Mouse (Mus musculus) myocyte (in vitro differentiated cells): ENCODE data around the gene Megf6. TPM values are rescaled to one million over a fixed set of nuclear protein-coding genes. Genes with fewer than 3 reads are reported as not detected.

Experiments
- H3K27me3 ChIP-seq: one replicate; pipeline ENCODE4 v1.6.1; 2011; ENCODE audit not compliant: control insufficient read depth, insufficient read depth, insufficient read length
- H3K36me3 ChIP-seq: one replicate; pipeline ENCODE4 v1.6.1; 2011; ENCODE audit not compliant: control insufficient read depth, insufficient read depth
- H3K4me2 ChIP-seq: one replicate; pipeline ENCODE4 v1.6.1; 2011; ENCODE audit warnings: low read depth, control low read depth
- H3K4me3 ChIP-seq: one replicate; pipeline ENCODE4 v1.5.1; 2011; ENCODE audit warnings: mild to moderate bottlenecking, control low read depth, moderate library complexity
- H3K79me2 ChIP-seq: one replicate; pipeline ENCODE4 v1.6.1; 2011; ENCODE audit not compliant: control insufficient read depth, insufficient read depth
- H3ac ChIP-seq: one replicate; pipeline ENCODE4 v1.6.1; 2011; ENCODE audit not compliant: control insufficient read depth, insufficient read length
- CEBPB ChIP-seq: IDR thresholded peaks from 2 replicates; pipeline ENCODE4 v1.6.1; 2011; ENCODE audit warnings: mild to moderate bottlenecking, moderate library complexity; ENCODE audit not compliant: poor library complexity, insufficient read depth, severe bottlenecking
- E2F4 ChIP-seq: IDR thresholded peaks from one replicate; pipeline ENCODE4 v1.6.1; 2011; ENCODE audit warnings: mild to moderate bottlenecking, control low read depth, moderate library complexity; ENCODE audit not compliant: insufficient read depth
- MAX ChIP-seq: IDR thresholded peaks from one replicate; pipeline ENCODE4 v1.6.1; 2011; ENCODE audit warnings: low read depth, mild to moderate bottlenecking, control low read depth
- MYOD1 ChIP-seq, 3 experiments: IDR thresholded peaks; one replicate each; pipeline ENCODE4 v1.6.1; 2011; ENCODE audit warnings: control low read depth in 2 of 3, low read depth in 2 of 3, mild to moderate bottlenecking in 2 of 3, moderate library complexity in 1 of 3; ENCODE audit not compliant: insufficient read length in 2 of 3, control insufficient read depth in 1 of 3
- MYOG ChIP-seq, 3 experiments: IDR thresholded peaks; one replicate each; pipeline ENCODE4 v1.6.1; 2011; ENCODE audit warnings: control low read depth in 2 of 3, low read depth in 2 of 3, mild to moderate bottlenecking in 2 of 3; ENCODE audit not compliant: insufficient read length in 2 of 3, control insufficient read depth in 1 of 3, insufficient read depth in 1 of 3
- POLR2A ChIP-seq: IDR thresholded peaks from one replicate; pipeline ENCODE4 v1.6.1; 2011; ENCODE audit warnings: low read depth, mild to moderate bottlenecking, control low read depth, moderate library complexity; ENCODE audit not compliant: insufficient read length
- POLR2AphosphoS2 ChIP-seq: IDR thresholded peaks from one replicate; pipeline ENCODE4 v1.6.1; 2011; ENCODE audit warnings: low read depth, control low read depth; ENCODE audit not compliant: insufficient read length
- REST ChIP-seq: IDR thresholded peaks from one replicate; pipeline ENCODE4 v1.6.1; 2011; ENCODE audit warnings: mild to moderate bottlenecking, control low read depth, moderate library complexity; ENCODE audit not compliant: insufficient read depth, insufficient read length
- SRF ChIP-seq: IDR thresholded peaks from one replicate; pipeline ENCODE4 v1.6.1; 2011; ENCODE audit warnings: low read depth; ENCODE audit not compliant: control insufficient read depth, insufficient read length
- TCF12 ChIP-seq: IDR thresholded peaks from one replicate; pipeline ENCODE4 v1.6.1; 2011; ENCODE audit warnings: mild to moderate bottlenecking, control low read depth; ENCODE audit not compliant: poor library complexity, insufficient read depth, severe bottlenecking
- TCF3 ChIP-seq: IDR thresholded peaks from one replicate; pipeline ENCODE4 v1.6.1; 2011; ENCODE audit warnings: low read depth, control low read depth; ENCODE audit not compliant: insufficient read length
- USF1 ChIP-seq: IDR thresholded peaks from one replicate; pipeline ENCODE4 v1.6.1; 2011; ENCODE audit warnings: low read depth, mild to moderate bottlenecking, control low read depth, moderate library complexity
- polyA plus RNA-seq: library from polyadenylated mRNA; unstranded; fragments of >200 nt; fragmentation: generic; extraction: Trizol; gene quantifications from one replicate; pipeline ENCODE4 v1.2.1, GENCODE M21; 2012; ENCODE audit warnings: missing spikeins

The Megf6 gene
- polyA plus RNA-seq, 1 experiment, result not detected

GRCm38 (mm10) chr4:154163296-154163695 lies 7.2 kb upstream of the Megf6 start:
- no peaks in the 10 kb centered on the region for H3K36me3 ChIP-seq
- no peaks in the 10 kb centered on the region for H3K79me2 ChIP-seq
- no peak overlapping the region for H3K4me3 ChIP-seq
- no peak overlapping the region for H3ac ChIP-seq
- H3K27me3 ChIP-seq, result no peaks in the 10 kb centered on the region
- no peak overlapping the region for H3K4me2 ChIP-seq
- no peak for TF ChIP-seq POLR2AphosphoS2
- no peak for TF ChIP-seq CEBPB
- no peak for TF ChIP-seq POLR2A
- TF ChIP-seq TCF12, result no peak
- no peak for TF ChIP-seq MYOD1 (IDR thresholded peaks at IDR 0.05; ENCODE audit: control insufficient read depth in 1 of 3, insufficient read length in 2 of 3, low read depth in 2 of 3)
- no peak for TF ChIP-seq SRF
- TF ChIP-seq TCF3, result no peak
- no peak for TF ChIP-seq REST
- TF ChIP-seq USF1, result no peak
- no peak for TF ChIP-seq E2F4
- TF ChIP-seq MYOG (IDR thresholded peaks at IDR 0.05; ENCODE audit: control insufficient read depth in 1 of 3, insufficient read depth in 1 of 3, insufficient read length in 2 of 3, low read depth in 2 of 3), result no peak
- TF ChIP-seq MAX, result no peak

DNA sequence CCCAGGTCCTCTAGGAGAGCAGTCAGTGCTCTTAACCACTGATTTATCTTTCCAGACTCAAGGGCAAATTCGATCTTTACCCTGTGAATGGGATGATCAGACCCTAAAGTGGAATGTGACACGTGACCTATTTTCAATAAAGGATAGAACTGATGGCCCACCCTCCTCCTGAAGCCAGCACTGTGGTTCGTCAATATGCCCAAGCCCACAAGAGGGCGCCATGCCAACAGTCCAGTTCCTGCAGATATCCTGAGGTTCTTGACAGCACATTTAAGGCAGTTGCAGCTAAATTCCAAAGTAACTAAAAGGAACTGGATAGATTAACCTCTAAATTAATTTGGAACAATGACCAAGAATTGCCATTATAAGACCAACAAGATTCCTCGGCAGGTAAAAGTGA lies 3.5 kb upstream of the Megf6 start:
- Histone ChIP-seq H3K4me2 (no peak overlapping the region), H3K79me2 (no peaks in the 10 kb centered on the region), H3K4me3 (no peak overlapping the region), H3ac (no peak overlapping the region), H3K36me3 (no peaks in the 10 kb centered on the region), H3K27me3 (peaks cover 32% of the 10 kb centered on the region)
- TF ChIP-seq MAX, result no peak
- TF ChIP-seq SRF, result no peak
- no peak for TF ChIP-seq MYOG (IDR thresholded peaks at IDR 0.05; ENCODE audit: control insufficient read depth in 1 of 3, insufficient read depth in 1 of 3, insufficient read length in 2 of 3, low read depth in 2 of 3)

GRCm38 (mm10) chr4:154170021-154170420 lies 509 bp upstream of the Megf6 start:
- peaks cover 45% of the 10 kb centered on the region for H3K27me3 ChIP-seq
- no peak overlapping the region for H3ac ChIP-seq
- H3K4me2 ChIP-seq, result no peak overlapping the region
- TF ChIP-seq TCF3, result no peak
- no peak for TF ChIP-seq MYOD1 (IDR thresholded peaks at IDR 0.05; ENCODE audit: control insufficient read depth in 1 of 3, insufficient read length in 2 of 3, low read depth in 2 of 3)
- no peak for TF ChIP-seq USF1
- no peak for TF ChIP-seq E2F4
- TF ChIP-seq MYOG (IDR thresholded peaks at IDR 0.05; ENCODE audit: control insufficient read depth in 1 of 3, insufficient read depth in 1 of 3, insufficient read length in 2 of 3, low read depth in 2 of 3), result no peak
- TF ChIP-seq TCF12, result no peak
- TF ChIP-seq SRF, result no peak
- no peak for TF ChIP-seq CEBPB
- no peak for TF ChIP-seq MAX
- TF ChIP-seq POLR2A, result no peak
- TF ChIP-seq REST, result no peak
- no peak for TF ChIP-seq POLR2AphosphoS2
- no peaks in the 10 kb centered on the region for H3K79me2 ChIP-seq
- H3K36me3 ChIP-seq, result no peaks in the 10 kb centered on the region
- H3K4me3 ChIP-seq, result no peak overlapping the region

DNA sequence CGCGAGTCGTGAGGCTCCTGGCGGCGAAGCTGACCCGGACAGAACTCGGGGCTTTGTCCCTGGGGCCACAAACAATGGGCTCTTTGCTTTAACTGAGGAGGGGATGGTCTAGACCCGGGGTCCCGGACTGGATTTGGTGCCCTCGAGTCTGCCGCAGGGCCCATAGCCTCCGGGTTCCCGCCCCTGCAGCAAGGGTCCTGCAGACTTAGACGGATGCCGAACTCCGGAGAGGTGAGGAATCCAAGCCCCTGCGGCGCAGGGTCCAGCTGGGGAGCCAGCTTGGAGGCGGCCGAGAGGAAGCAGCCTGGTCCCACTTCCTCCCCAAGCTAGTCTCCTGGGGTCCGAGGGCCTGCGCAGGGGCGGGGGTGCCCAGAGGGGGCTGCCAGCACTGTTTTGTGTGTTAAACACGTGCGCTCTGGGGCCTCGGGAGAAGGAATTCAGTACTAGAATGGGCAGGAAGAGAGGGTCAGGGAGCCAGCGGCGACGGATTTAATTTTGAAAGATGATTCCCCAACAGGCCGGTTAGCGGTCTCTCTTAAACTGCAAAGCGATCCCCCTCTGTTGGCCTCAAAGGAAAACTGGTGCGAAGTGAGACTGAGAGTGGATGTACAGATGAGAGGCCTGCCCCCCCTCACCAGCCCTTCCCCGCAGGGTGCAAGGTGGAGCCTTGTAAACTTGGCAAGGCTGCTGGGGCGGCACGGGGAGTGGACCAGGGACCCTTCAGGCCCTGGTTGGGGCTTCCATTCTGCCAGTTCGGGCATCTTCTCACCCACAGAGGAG lies 811 bp downstream of the Megf6 start:
- Histone ChIP-seq H3K4me2 (no peak overlapping the region), H3K4me3 (no peak overlapping the region), H3K79me2 (no peaks in the 10 kb centered on the region), H3K27me3 (peaks cover 45% of the 10 kb centered on the region), H3ac (no peak overlapping the region), H3K36me3 (no peaks in the 10 kb centered on the region)
- TF ChIP-seq POLR2AphosphoS2, result no peak
- no peak for TF ChIP-seq TCF3
- TF ChIP-seq TCF12, result no peak

DNA sequence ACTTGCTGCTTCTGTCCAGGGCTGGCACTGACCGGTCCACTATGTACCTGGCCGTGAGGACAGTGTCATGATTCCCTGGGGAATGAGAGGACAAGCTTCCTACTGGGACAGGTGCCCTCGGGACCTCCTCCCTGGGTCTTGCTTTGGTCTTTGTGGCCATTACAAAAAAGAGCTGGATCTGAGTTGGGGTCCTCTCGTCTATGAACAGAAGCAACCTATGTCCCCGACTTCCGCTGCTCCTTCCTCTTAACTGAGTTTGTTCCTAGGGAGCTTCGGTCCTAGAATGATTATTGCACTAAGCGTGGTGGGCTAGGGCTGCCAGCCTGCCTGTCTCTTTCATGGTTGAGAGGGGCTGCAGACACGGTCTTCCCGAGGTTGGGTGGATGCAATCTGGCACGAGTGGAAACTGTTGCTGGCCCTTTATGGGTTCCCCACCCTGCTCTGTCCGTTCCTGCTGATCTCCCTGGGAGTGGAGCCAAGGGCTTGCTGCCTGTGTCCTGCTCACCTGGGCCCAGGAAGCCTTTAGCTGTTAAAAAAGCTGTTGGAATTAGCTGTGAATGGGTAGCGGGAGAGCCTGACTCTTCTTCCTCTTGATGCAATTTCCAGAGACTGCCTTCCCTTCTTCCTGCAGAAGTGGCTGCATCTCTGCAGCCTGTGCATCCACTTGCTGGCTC lies 1.5 kb downstream of the Megf6 start:
- Histone ChIP-seq H3K27me3 (peaks cover 45% of the 10 kb centered on the region), H3K4me2 (no peak overlapping the region)

More for the DNA sequence above, 1.5 kb downstream of the Megf6 start:
- TF ChIP-seq POLR2AphosphoS2 (no peak), REST (no peak), POLR2A (no peak), SRF (no peak), MAX (no peak), E2F4 (no peak), TCF12 (no peak), MYOG (IDR thresholded peaks at IDR 0.05; ENCODE audit: control insufficient read depth in 1 of 3, insufficient read depth in 1 of 3, insufficient read length in 2 of 3, low read depth in 2 of 3) (no peak), MYOD1 (IDR thresholded peaks at IDR 0.05; ENCODE audit: control insufficient read depth in 1 of 3, insufficient read length in 2 of 3, low read depth in 2 of 3) (no peak), TCF3 (no peak), USF1 (no peak), CEBPB (no peak)
- H3ac ChIP-seq, result no peak overlapping the region
- no peaks in the 10 kb centered on the region for H3K36me3 ChIP-seq
- no peaks in the 10 kb centered on the region for H3K79me2 ChIP-seq
- H3K4me3 ChIP-seq, result no peak overlapping the region
